In the genomic region with DNA sequence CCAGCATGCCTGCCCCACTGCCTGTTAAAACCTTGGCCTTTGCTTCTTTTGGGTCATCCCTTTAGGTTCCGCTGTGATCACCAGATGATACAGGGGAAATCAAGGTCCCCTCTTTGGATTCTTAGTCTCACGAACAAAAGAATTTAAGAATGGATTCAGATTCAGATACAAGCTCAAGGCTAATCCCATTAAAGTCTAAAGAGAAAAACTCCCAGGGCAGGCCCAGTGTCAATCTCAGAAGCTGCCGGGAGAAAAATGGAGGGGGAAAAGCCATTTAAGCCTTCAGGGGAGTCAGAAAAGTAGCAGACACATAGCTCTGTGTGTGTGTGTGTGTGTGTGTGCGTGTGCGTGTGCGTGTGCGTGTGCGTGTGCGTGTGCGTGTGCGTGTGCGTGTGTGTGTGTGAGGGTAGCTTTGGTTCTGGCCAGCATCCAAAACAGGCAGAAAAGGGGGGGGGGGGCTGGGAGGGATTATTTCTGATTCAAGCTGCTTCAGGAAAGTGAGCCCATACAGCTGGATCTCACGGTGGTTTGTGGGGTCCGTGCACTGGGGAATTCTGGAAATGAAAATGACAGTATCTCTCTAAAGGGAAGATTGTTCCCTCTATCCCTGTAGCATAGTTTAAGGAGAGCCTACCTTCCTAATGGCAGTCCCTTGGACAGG, we compare ENCODE assay signal across 17 mouse cellular contexts. TPM values are rescaled to one million over a fixed set of nuclear protein-coding genes. Genes with fewer than 3 reads are reported as not detected.
"Had no signal": no experiment of that assay in that cellular context is flagged by ENCODE, and none has a peak within 500 bp of the region (broad histone marks: within the 10 kb centered on the region; RNA-seq: fewer than 3 reads in every experiment).

No protein-coding gene starts in this region.

- H3K4me2 ChIP-seq: limb, embryonic 12.5 days; liver, embryonic 13.5 days; lung, embryonic 15.5 days; neural tube, embryonic 12.5 days had no signal

- H3K4me1 ChIP-seq: liver, embryonic 13.5 days had no signal

- H3K36me3 ChIP-seq: limb, embryonic 12.5 days; liver, embryonic 13.5 days; lung, embryonic 15.5 days; neural tube, embryonic 12.5 days had no signal

- H3K27ac ChIP-seq: limb, embryonic 12.5 days; liver, embryonic 13.5 days; lung, embryonic 15.5 days; macrophage; neural tube, embryonic 12.5 days had no signal

- H3K27me3 ChIP-seq: liver, embryonic 13.5 days; neural tube, embryonic 12.5 days had no signal

- H3K9me3 ChIP-seq: limb, embryonic 12.5 days; liver, embryonic 13.5 days; lung, embryonic 15.5 days; megakaryocyte, embryonic 14.5 days; neural tube, embryonic 12.5 days had no signal

- DNase-seq: kidney, adult 2 months; kidney, postnatal 36 days; layer of hippocampus, adult 9-11 months; liver; liver, embryonic 13.5 days; liver, postnatal 0 days; lung, postnatal 14 days; right cerebral cortex, postnatal 4 days; spleen, adult 18-20 months; thymus, adult 18-20 months; thymus, postnatal 14 days had no signal

- ATAC-seq: intestine, embryonic 16.5 days; liver, postnatal 0 days had no signal

- H3K9ac ChIP-seq: limb, embryonic 12.5 days; liver, embryonic 13.5 days; liver, postnatal 0 days; lung, embryonic 15.5 days; neural tube, embryonic 12.5 days had no signal

- H3K4me3 ChIP-seq: limb, embryonic 12.5 days; liver, embryonic 13.5 days; lung, embryonic 15.5 days; megakaryocyte, embryonic 14.5 days; neural tube, embryonic 12.5 days had no signal

RNA-seq across cellular contexts. Expression of a gene that starts 8.8 kb away (rescaled TPM):
- polyA plus RNA-seq: kidney, adult 2 months; liver, postnatal 0 days; macrophage had no signal
